Mouse (Mus musculus) CH12.LX (cell line): ENCODE measurements around the gene Tmem132d. TPM values are rescaled to one million over a fixed set of nuclear protein-coding genes. Genes with fewer than 3 reads are reported as not detected.

ENCODE experiments used
- DNase-seq: peaks from one replicate; pipeline ENCODE4 v3.0.0-alpha.2; 2013; ENCODE audit errors: extremely low read depth
- H3K27ac ChIP-seq: 2 replicates; pipeline ENCODE4 v1.5.1; 2012; ENCODE audit warnings: low read depth, mild to moderate bottlenecking, control low read depth, moderate library complexity; ENCODE audit not compliant: insufficient read depth
- H3K27me3 ChIP-seq: replicated peaks from 2 replicates; pipeline ENCODE3; 2012; ENCODE audit warnings: inconsistent platforms
- H3K36me3 ChIP-seq, 2 experiments: replicated peaks in 1 of 2; 2 replicates each; pipeline versions ENCODE3 to v1.6.1; 2012; ENCODE audit warnings: inconsistent platforms in 1 of 2, low read length in 1 of 2, mild to moderate bottlenecking in 1 of 2, mixed read lengths in 1 of 2, moderate library complexity in 1 of 2; ENCODE audit not compliant: control insufficient read depth in 1 of 2, insufficient read depth in 1 of 2
- H3K4me1 ChIP-seq, 2 experiments: 2 replicates each; pipeline ENCODE4 v1.6.1; 2012; ENCODE audit warnings: inconsistent platforms in 1 of 2, moderate library complexity in 1 of 2; ENCODE audit not compliant: insufficient read depth in 2 of 2, control insufficient read depth in 1 of 2
- H3K4me2 ChIP-seq: 2 replicates; pipeline ENCODE4 v1.6.1; 2012; ENCODE audit warnings: low read depth, mild to moderate bottlenecking, control low read depth; ENCODE audit not compliant: poor library complexity, insufficient read depth, severe bottlenecking
- H3K4me3 ChIP-seq, 3 experiments: fragments of 150-350 bp in 1 of 3; sonication (generic) in 1 of 3; replicated peaks in 1 of 3; 2 replicates each; pipeline versions ENCODE3 to v1.5.1; 2011 to 2012; ENCODE audit warnings: low read depth in 2 of 3, low read length in 2 of 3, mild to moderate bottlenecking in 2 of 3, moderate library complexity in 2 of 3, control low read depth in 1 of 3, improper control_type of control experiment in 1 of 3, inconsistent platforms in 1 of 3, mixed read lengths in 1 of 3; ENCODE audit not compliant: poor library complexity in 1 of 3
- H3K79me2 ChIP-seq: replicated peaks from 2 replicates; pipeline ENCODE4 v1.6.1; 2012; ENCODE audit warnings: mild to moderate bottlenecking, moderate library complexity; ENCODE audit not compliant: control insufficient read depth, poor library complexity, insufficient read depth, severe bottlenecking; ENCODE audit errors: extremely low read depth
- H3K9ac ChIP-seq: 2 replicates; pipeline ENCODE4 v1.6.1; 2012; ENCODE audit warnings: low read depth, mild to moderate bottlenecking, control low read depth, moderate library complexity; ENCODE audit not compliant: insufficient read depth
- H3K9me3 ChIP-seq: replicated peaks from 2 replicates; pipeline ENCODE3; 2012; ENCODE audit warnings: low read length, inconsistent platforms, mixed read lengths
- BHLHE40 ChIP-seq: IDR thresholded peaks from 2 replicates; pipeline ENCODE4 v1.6.1; 2011; ENCODE audit warnings: mild to moderate bottlenecking, low read depth, low read length, improper control_type of control experiment
- CTCF ChIP-seq, 2 experiments: IDR thresholded peaks in 1 of 2; conservative IDR thresholded peaks in 1 of 2; 2 replicates each; pipeline ENCODE4 v1.5.1; 2011 to 2012; ENCODE audit warnings: low read depth in 2 of 2, low read length in 2 of 2, improper control_type of control experiment in 1 of 2, inconsistent platforms in 1 of 2, mild to moderate bottlenecking in 1 of 2, moderate library complexity in 1 of 2
- E2F4 ChIP-seq: IDR thresholded peaks from 2 replicates; pipeline ENCODE4 v1.6.1; 2011; ENCODE audit warnings: low read depth, low read length, improper control_type of control experiment; ENCODE audit not compliant: insufficient replicate concordance
- EP300 ChIP-seq: IDR thresholded peaks from 2 replicates; pipeline ENCODE4 v1.6.1; 2011; ENCODE audit warnings: low read length, improper control_type of control experiment
- HCFC1 ChIP-seq: IDR thresholded peaks from 2 replicates; pipeline ENCODE4 v1.6.1; 2012; ENCODE audit warnings: low read depth, mild to moderate bottlenecking, inconsistent platforms, low read length, improper control_type of control experiment
- JUND ChIP-seq: conservative IDR thresholded peaks from 2 replicates; pipeline ENCODE4 v1.6.1; 2011; ENCODE audit warnings: low read depth, low read length, improper control_type of control experiment
- KAT2A ChIP-seq: IDR thresholded peaks from 2 replicates; pipeline ENCODE4 v1.6.1; 2012; ENCODE audit warnings: low read length, improper control_type of control experiment, inconsistent platforms; ENCODE audit not compliant: insufficient replicate concordance
- MAFK ChIP-seq: IDR thresholded peaks from 2 replicates; pipeline ENCODE4 v1.6.1; 2011; ENCODE audit warnings: low read length, improper control_type of control experiment; ENCODE audit not compliant: insufficient replicate concordance
- MAX ChIP-seq: IDR thresholded peaks from 2 replicates; pipeline ENCODE4 v1.6.1; 2011; ENCODE audit warnings: low read length, improper control_type of control experiment
- MEF2A ChIP-seq: IDR thresholded peaks from 2 replicates; pipeline ENCODE4 v1.6.1; 2014; ENCODE audit warnings: low read depth, mild to moderate bottlenecking, inconsistent platforms, low read length, improper control_type of control experiment, borderline replicate concordance
- MXI1 ChIP-seq: IDR thresholded peaks from 2 replicates; pipeline ENCODE4 v1.6.1; 2011; ENCODE audit warnings: mild to moderate bottlenecking, low read depth, low read length, improper control_type of control experiment
- MYC ChIP-seq: IDR thresholded peaks from 2 replicates; pipeline ENCODE4 v1.6.1; 2011; ENCODE audit warnings: low read depth, mild to moderate bottlenecking, improper control_type of control experiment, low read length
- NRF1 ChIP-seq: IDR thresholded peaks from 2 replicates; pipeline ENCODE4 v1.6.1; 2014; ENCODE audit warnings: low read depth, mild to moderate bottlenecking, inconsistent platforms, low read length, improper control_type of control experiment, moderate library complexity
- TCF12 ChIP-seq: IDR thresholded peaks from 2 replicates; pipeline ENCODE4 v1.6.1; 2014; ENCODE audit warnings: low read depth, mild to moderate bottlenecking, inconsistent platforms, low read length, improper control_type of control experiment
- ZC3H11A ChIP-seq: IDR thresholded peaks from 2 replicates; pipeline ENCODE4 v1.6.1; 2012; ENCODE audit warnings: low read depth, mild to moderate bottlenecking, inconsistent platforms, low read length, improper control_type of control experiment
- ZKSCAN1 ChIP-seq: IDR thresholded peaks from 2 replicates; pipeline ENCODE4 v1.6.1; 2012; ENCODE audit warnings: low read depth, inconsistent platforms, low read length, improper control_type of control experiment, borderline replicate concordance
- ZNF384 ChIP-seq: IDR thresholded peaks from 2 replicates; pipeline ENCODE4 v1.6.1; 2012; ENCODE audit warnings: low read depth, low read length, improper control_type of control experiment, inconsistent platforms
- dilution Hi-C: fragments of 300-500 bp; cut with MboI; formaldehyde crosslinking; loops from 2 replicates; pipeline ENCODE4 v1.14.3; 2020; ENCODE audit warnings: low sequenced_read_pairs; ENCODE audit not compliant: extremely low pct_unique_long_range_greater_than_20kb, extremely low pct_ligation_motif_present
- in situ Hi-C: fragments of 300-500 bp; cut with MboI; formaldehyde crosslinking; loops from 3 replicates; pipeline ENCODE4 v1.14.3; 2019; ENCODE audit warnings: low sequenced_read_pairs, low pct_ligation_motif_present, low pct_unique_long_range_greater_than_20kb, mixed read lengths
- polyA plus RNA-seq: library from polyadenylated mRNA; unstranded; fragments of >175 nt; gene quantifications from 2 replicates; pipeline ENCODE4 v1.2.1, GENCODE M21; 2012; ENCODE audit warnings: low read depth; ENCODE audit not compliant: insufficient read length
- total RNA-seq, 2 experiments: library from RNA; depleted of rRNA; stranded (reverse); fragments of 300-350 nt in 1 of 2; fragments of >200 nt in 1 of 2; gene quantifications; 2 replicates each; pipeline ENCODE4 v1.2.3; 2012 to 2014

Gene Tmem132d
- total and polyA plus RNA-seq, 3 experiments: not detected

DNA sequence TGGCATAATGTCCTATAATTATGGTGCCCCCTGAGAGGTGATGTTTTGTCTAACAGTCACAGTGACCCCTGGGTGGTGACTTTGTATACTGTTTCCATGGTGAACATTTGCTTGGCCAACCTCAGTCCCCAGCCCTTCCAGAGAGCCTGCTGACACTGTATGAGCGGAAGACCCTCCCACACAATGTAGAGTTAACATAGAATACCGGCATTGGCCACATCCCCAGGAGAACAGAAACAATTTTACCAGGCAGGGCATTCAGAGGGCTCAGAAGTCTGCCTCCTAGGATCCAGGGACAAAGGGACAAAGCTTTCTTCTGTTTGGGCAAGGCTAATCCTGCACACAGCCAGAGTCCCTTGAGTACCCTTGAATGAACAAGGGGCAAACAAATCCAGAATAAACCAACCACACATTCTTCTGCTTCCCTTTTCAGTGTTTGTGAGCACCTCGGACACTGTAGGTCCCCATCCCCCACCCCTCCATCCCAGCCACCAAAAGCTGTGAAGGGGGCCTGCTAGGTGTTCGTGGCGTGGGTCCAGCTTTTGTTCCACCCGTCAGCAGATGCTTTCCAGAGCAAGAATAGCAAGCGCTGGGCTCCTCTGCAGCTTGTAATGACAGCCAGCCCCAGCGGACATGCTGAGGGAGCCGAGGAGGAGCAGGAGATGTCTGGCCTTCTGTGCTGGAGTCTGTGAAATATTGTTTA lies 228.8 kb downstream of the Tmem132d start:
- no peak for DNase-seq
- Histone ChIP-seq H3K27me3 (no peaks in the 10 kb centered on the region), H3K4me1 (no peaks in the 10 kb centered on the region), H3K36me3 (no peaks in the 10 kb centered on the region), H3K9ac (no peak overlapping the region), H3K27ac (no peak overlapping the region), H3K79me2 (no peaks in the 10 kb centered on the region), H3K4me2 (no peak overlapping the region), H3K4me3 (no peak overlapping the region), H3K9me3 (peaks cover 72% of the 10 kb centered on the region)
- in situ Hi-C loops (no loop called here), dilution Hi-C loops (no loop called here)
- no peak for TF ChIP-seq HCFC1
- no peak for TF ChIP-seq ZKSCAN1
- TF ChIP-seq JUND: no peak
- TF ChIP-seq CTCF (conservative IDR thresholded peaks at IDR 0.05 in 1 of 2, IDR thresholded peaks at IDR 0.05 in 1 of 2; ENCODE audit: low read depth in 2 of 2, low read length in 2 of 2): no peak
- no peak for TF ChIP-seq NRF1
- TF ChIP-seq MAFK: no peak

DNA sequence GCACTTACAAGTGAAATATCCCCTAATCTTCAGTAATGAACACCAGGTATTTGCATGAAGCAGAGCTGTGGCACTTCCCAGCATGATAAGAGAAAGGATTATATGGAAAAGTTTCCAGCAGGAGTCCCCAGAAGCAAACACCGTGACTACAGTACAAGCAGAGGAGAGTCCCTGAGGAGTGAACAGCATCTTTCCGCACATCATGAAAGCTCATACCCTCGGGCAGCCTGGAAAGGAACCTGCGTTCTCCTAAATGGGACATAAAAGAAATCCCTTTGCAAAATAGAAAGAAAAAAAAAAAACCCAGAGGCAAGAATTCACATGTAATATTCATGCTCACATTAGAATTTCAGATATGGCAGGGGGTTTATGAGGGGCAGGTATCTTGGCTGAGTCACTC lies 238.8 kb downstream of the Tmem132d start:
- H3K9ac ChIP-seq: no peak overlapping the region
- TF ChIP-seq ZC3H11A: no peak
- no peak for TF ChIP-seq KAT2A
- TF ChIP-seq JUND: no peak
- TF ChIP-seq ZNF384: no peak
- no peak for TF ChIP-seq ZKSCAN1
- TF ChIP-seq NRF1: no peak
- no peak for TF ChIP-seq MYC
- TF ChIP-seq BHLHE40: no peak
- no peak for TF ChIP-seq EP300
- no peak for TF ChIP-seq TCF12
- TF ChIP-seq MAFK: no peak
- no peak for TF ChIP-seq CTCF (conservative IDR thresholded peaks at IDR 0.05 in 1 of 2, IDR thresholded peaks at IDR 0.05 in 1 of 2; ENCODE audit: low read depth in 2 of 2, low read length in 2 of 2)
- no peak for TF ChIP-seq MAX
- TF ChIP-seq E2F4: no peak
- TF ChIP-seq MXI1: no peak
- TF ChIP-seq MEF2A: no peak
- in situ Hi-C loops (no loop called here), dilution Hi-C loops (no loop called here)
- H3K4me2 ChIP-seq: no peak overlapping the region
- H3K27me3 ChIP-seq: no peaks in the 10 kb centered on the region
- no peak for DNase-seq
- H3K36me3 ChIP-seq: no peaks in the 10 kb centered on the region
- no peaks in the 10 kb centered on the region for H3K4me1 ChIP-seq
- no peaks in the 10 kb centered on the region for H3K79me2 ChIP-seq
- H3K9me3 ChIP-seq: peaks cover 76% of the 10 kb centered on the region
- H3K27ac ChIP-seq: no peak overlapping the region
- H3K4me3 ChIP-seq: no peak overlapping the region
